Mouse (Mus musculus): ENCODE results near the gene Cd84. TPM values are rescaled to one million over a fixed set of nuclear protein-coding genes. Genes with fewer than 3 reads are reported as not detected.

Gene Cd84
- total RNA-seq, 1 experiment from 2014 or later: 2.9 TPM

- no peak for DNase-seq
Observed at GRCm38 (mm10) chr1:171917305-171918039, 78.0 kb downstream of the Cd84 start, which contains the start of gene Slamf6. Gene Slamf6, plus strand, starts transcription at chr1:171917515.

GRCm38 (mm10) chr1:171918136-171918920, 78.8 kb downstream of the Cd84 start:
- DNase-seq: no peak

- DNase-seq: no peak
Observed at GRCm38 (mm10) chr1:171919193-171919592, 79.7 kb downstream of the Cd84 start.

- DNase-seq: no peak
Observed at GRCm38 (mm10) chr1:171919901-171920510, 80.5 kb downstream of the Cd84 start.

- DNase-seq: no peak
Observed at GRCm38 (mm10) chr1:171920989-171921621, 81.6 kb downstream of the Cd84 start.

GRCm38 (mm10) chr1:171921641-171922040, 82.1 kb downstream of the Cd84 start:
- DNase-seq: no peak

GRCm38 (mm10) chr1:171922844-171923243, 83.3 kb downstream of the Cd84 start:
- DNase-seq: no peak

- no peak for DNase-seq
Observed at GRCm38 (mm10) chr1:171924900-171925299, 85.4 kb downstream of the Cd84 start.

GRCm38 (mm10) chr1:171933851-171934250, 94.4 kb downstream of the Cd84 start:
- DNase-seq: no peak

- DNase-seq: no peak
Observed at GRCm38 (mm10) chr1:171938952-171939948, 99.8 kb downstream of the Cd84 start.

Other genes starting within 250 kb of the Cd84 start
- 0.85 and 6.1 TPM in 2 replicates for gene Ly9, start 232.3 kb upstream of the Cd84 start, total RNA-seq (2021)
- gene Slamf7, start 186.7 kb upstream of the Cd84 start, total RNA-seq (2021): 0.74 and 2.7 TPM in 2 replicates
- 2.6 and 7.7 TPM in 2 replicates for gene Cd48, start 157.7 kb upstream of the Cd84 start, total RNA-seq (2021)
- gene Slamf1, start 72.6 kb upstream of the Cd84 start, total RNA-seq (2021): 0.30 and 1.5 TPM in 2 replicates
- gene Gm10521, start 56.0 kb downstream of the Cd84 start, total RNA-seq (2021): 0.11 and 0.75 TPM in 2 replicates
- 1.5 and 9.3 TPM in 2 replicates for gene Slamf6, start 77.8 kb downstream of the Cd84 start, total RNA-seq (2021)
- gene Vangl2, start 188.7 kb downstream of the Cd84 start, total RNA-seq (2021): 4.6 and 6.8 TPM in 2 replicates
- gene Nhlh1, start 217.9 kb downstream of the Cd84 start, total RNA-seq (2021): not detected in 2 replicates
- 161 TPM in 2 replicates for gene Copa, start 242.8 kb downstream of the Cd84 start, total RNA-seq (2021)
- 89.8 and 101 TPM in 2 replicates for gene Ncstn, start 243.1 kb downstream of the Cd84 start, total RNA-seq (2021)

All from adrenal gland, postnatal 14 days (tissue).